Mouse (Mus musculus) liver, postnatal 0 days (tissue): ENCODE data around the gene Zfp36.

Source experiments
- CTCF ChIP-seq: sonication (generic); IDR thresholded peaks from 2 replicates; pipeline ENCODE4 v1.5.1; 2016; ENCODE audit warnings: antibody characterized with exemption, low read depth
- EP300 ChIP-seq: IDR thresholded peaks from 2 replicates; pipeline ENCODE4 v1.6.1; 2016; ENCODE audit warnings: antibody characterized with exemption, low read depth, mild to moderate bottlenecking

GRCm38 (mm10) chr7:28370051-28370450, 10.0 kb downstream of the Zfp36 start:
- TF ChIP-seq CTCF (no peak), EP300 (no peak)
